Mouse (Mus musculus) heart, adult 2 months (tissue): ENCODE measurements around the gene Atrip. TPM values are rescaled to one million over a fixed set of nuclear protein-coding genes. Genes with fewer than 3 reads are reported as not detected.

Source experiments
- DNase-seq, 2 experiments: peaks; one replicate each; pipeline ENCODE4 v3.0.0; 2021
- H3K27ac ChIP-seq: fragments of 200-600 bp; 2 replicates; pipeline ENCODE4 v1.8.1; 2022
- H3K27me3 ChIP-seq: fragments of 200-500 bp; 2 replicates; pipeline ENCODE4 v1.6.1; 2012; ENCODE audit warnings: mild to moderate bottlenecking, low read length, inconsistent platforms, mixed read lengths; ENCODE audit not compliant: control insufficient read depth, insufficient read depth
- H3K36me3 ChIP-seq: fragments of 200-500 bp; 2 replicates; pipeline ENCODE4 v1.6.1; 2012; ENCODE audit warnings: low read length, inconsistent platforms; ENCODE audit not compliant: control insufficient read depth, insufficient read depth
- H3K4me1 ChIP-seq: fragments of 200-500 bp; 2 replicates; pipeline ENCODE4 v1.6.1; 2011; ENCODE audit warnings: low read length; ENCODE audit not compliant: control insufficient read depth, insufficient read depth
- H3K4me3 ChIP-seq: fragments of 200-600 bp; 2 replicates; pipeline ENCODE4 v1.8.1; 2022
- H3K79me2 ChIP-seq: fragments of 200-500 bp; replicated peaks from 2 replicates; pipeline ENCODE4 v1.6.1; 2012; ENCODE audit warnings: mild to moderate bottlenecking, inconsistent platforms, low read length, moderate library complexity, mixed read lengths; ENCODE audit not compliant: control insufficient read depth, insufficient read depth
- H3K9ac ChIP-seq: fragments of 200-500 bp; 2 replicates; pipeline ENCODE4 v1.6.1; 2012; ENCODE audit warnings: low read depth, mild to moderate bottlenecking, control low read depth, inconsistent platforms, low read length, mixed read lengths
- CTCF ChIP-seq: fragments of 200-600 bp; IDR thresholded peaks from 2 replicates; pipeline ENCODE4 v1.8.1; 2022; ENCODE audit warnings: antibody characterized with exemption, mild to moderate bottlenecking, moderate library complexity
- EP300 ChIP-seq: fragments of 200-500 bp; IDR thresholded peaks from 2 replicates; pipeline ENCODE4 v1.6.1; 2011; ENCODE audit warnings: low read depth, low read length, control low read depth; ENCODE audit not compliant: insufficient read depth
- POLR2A ChIP-seq: fragments of 200-500 bp; IDR thresholded peaks from 2 replicates; pipeline ENCODE4 v1.6.1; 2011; ENCODE audit warnings: mild to moderate bottlenecking, low read depth, low read length, control low read depth; ENCODE audit not compliant: insufficient read depth
- WGBS: fragments of 180-500 bp; shearing (Covaris S2); methylation state at CpG from one replicate; pipeline ENCODE4 v1.1.7; 2018; 5-methylcytosine and 5-hydroxymethylcytosine counted together
- intact Hi-C: fragments of 180-260 bp; cut with DNase I; formaldehyde crosslinking; loops from one replicate; pipeline ENCODE4 v1.15.1; 2025
- polyA plus RNA-seq: library from polyadenylated mRNA; depleted of rRNA; stranded (reverse); fragments of >200 nt; gene quantifications from 2 replicates; pipeline ENCODE4 v1.2.3, GENCODE M21; 2012
- total RNA-seq, 2 experiments: library from RNA; stranded (reverse); gene quantifications; 2 replicates each; pipeline ENCODE4 v1.2.3; 2021

Gene Atrip
- total and polyA plus RNA-seq, 3 experiments = 8.0 to 10.0 (median 9.0) TPM

DNA sequence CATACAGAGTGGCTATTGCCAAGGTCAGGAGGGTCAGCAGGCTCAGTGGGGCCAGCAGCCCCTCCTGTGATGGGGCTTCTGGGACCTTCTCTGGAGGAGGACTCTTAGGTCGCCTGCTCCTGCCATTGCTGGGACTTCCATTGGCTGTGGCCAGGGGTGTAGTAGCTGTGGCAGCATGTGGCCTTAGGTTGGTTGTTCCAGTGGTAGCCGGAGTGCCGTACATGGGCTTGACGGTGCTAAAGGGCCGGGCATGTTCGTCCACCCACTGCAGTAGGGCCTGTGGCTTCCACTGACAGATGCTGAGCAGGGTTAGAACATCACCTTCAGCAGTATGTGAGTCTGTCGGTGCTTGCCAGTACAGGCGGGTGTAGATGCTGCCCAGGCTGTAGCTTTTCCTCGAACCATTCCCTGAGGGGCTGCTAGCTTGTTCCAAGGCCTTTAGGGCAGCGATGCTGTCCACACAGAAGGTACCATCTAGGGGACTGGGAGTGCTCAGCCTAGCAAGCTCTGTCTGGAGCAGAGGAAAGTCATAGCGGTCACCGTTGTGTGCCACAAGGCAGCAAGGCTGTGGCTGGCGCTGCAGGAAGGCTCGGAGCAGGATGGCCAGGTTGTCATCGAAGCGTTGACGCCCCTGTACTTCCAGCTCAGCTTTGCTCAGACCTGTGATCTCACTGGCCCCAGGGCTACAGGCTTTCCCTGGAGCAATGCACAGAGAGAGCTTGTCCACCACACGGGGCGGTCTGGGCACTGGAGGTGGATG is 15.7 kb downstream of the Atrip start:
- peak overlapping the region; percentile 59 for H3K9ac ChIP-seq
- H3K4me3 ChIP-seq = peak overlapping the region; percentile 50
- H3K27me3 ChIP-seq = no peaks in the 10 kb centered on the region
- H3K27ac ChIP-seq = peak overlapping the region; percentile 91
- 0 out of 2 replicates have a peak, but pooled peaks cover 2% of the 10 kb centered on the region for H3K36me3 ChIP-seq
- 85% methylated on average over 19 of the region's 19 CpGs for WGBS
- no peak for DNase-seq
- H3K79me2 ChIP-seq = no peaks in the 10 kb centered on the region
- intact Hi-C loops = no loop called here
- no peak for TF ChIP-seq EP300
- no peak for TF ChIP-seq CTCF
- TF ChIP-seq POLR2A = no peak
- H3K4me1 ChIP-seq = peaks cover 17% of the 10 kb centered on the region

DNA sequence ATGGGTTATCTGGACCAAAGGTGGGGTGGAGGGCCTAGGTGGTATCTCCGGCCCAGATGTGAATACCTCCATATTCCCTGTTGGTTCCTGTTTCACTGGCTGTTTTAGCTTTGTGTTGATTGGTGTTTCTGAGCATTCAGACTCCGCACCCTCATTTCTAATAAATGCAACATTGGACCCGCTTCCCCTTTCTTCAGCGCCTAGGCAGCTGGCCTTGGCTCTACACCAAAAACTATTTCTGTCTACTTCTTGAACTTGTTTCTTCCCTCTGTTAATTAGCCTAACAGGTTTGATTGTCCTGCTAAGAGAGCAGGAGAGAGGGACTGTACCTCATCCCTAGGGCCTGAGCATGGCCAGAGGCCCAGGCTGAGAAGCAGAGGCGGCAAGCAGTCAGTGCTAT is 16.4 kb downstream of the Atrip start:
- H3K79me2 ChIP-seq = no peaks in the 10 kb centered on the region
- 54% methylated on average over 5 of the region's 5 CpGs for WGBS
- H3K27me3 ChIP-seq = no peaks in the 10 kb centered on the region
- intact Hi-C loops = no loop called here
- 0 out of 2 replicates have a peak, but pooled peaks cover 2% of the 10 kb centered on the region for H3K36me3 ChIP-seq
- DNase-seq = peak in 1 of 2 experiments; percentile 30
- H3K4me3 ChIP-seq = no peak overlapping the region
- peaks cover 17% of the 10 kb centered on the region for H3K4me1 ChIP-seq
- no peak overlapping the region; the same call in 1 of the 2 replicates for H3K9ac ChIP-seq
- no peak for TF ChIP-seq CTCF
- H3K27ac ChIP-seq = peak overlapping the region; percentile 8; the same call in 1 of the 2 replicates

DNA sequence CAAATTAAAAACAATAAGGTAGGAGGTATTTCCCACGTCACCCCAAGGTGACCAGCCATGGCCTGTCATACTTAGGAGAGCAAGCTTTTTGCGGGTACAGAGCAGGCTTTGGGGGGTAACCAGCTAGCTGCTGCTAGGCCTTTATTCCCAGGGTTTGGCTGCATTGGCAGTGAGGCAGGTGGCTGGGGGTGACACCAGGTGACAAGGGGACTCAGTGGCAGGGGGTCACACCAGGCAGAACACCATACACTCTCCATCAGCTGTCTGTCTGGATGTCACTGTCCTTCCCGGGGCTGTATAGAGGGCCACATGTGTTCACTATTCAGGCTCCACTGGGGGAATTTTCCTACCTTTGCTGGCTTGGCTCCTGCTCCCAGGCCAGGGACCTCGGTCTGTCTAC is 17.0 kb downstream of the Atrip start:
- Histone ChIP-seq H3K36me3 (0 out of 2 replicates have a peak, but pooled peaks cover 2% of the 10 kb centered on the region), H3K4me1 (peaks cover 17% of the 10 kb centered on the region), H3K9ac (no peak overlapping the region), H3K4me3 (no peak overlapping the region), H3K27me3 (no peaks in the 10 kb centered on the region), H3K79me2 (no peaks in the 10 kb centered on the region), H3K27ac (no peak overlapping the region; the same call in 1 of the 2 replicates)
- no peak for TF ChIP-seq CTCF
- TF ChIP-seq EP300 = no peak
- TF ChIP-seq POLR2A = no peak
- peak in 1 of 2 experiments; percentile 16 for DNase-seq
- WGBS = 80% methylated on average over 4 of the region's 4 CpGs
- intact Hi-C loops = no loop called here

DNA sequence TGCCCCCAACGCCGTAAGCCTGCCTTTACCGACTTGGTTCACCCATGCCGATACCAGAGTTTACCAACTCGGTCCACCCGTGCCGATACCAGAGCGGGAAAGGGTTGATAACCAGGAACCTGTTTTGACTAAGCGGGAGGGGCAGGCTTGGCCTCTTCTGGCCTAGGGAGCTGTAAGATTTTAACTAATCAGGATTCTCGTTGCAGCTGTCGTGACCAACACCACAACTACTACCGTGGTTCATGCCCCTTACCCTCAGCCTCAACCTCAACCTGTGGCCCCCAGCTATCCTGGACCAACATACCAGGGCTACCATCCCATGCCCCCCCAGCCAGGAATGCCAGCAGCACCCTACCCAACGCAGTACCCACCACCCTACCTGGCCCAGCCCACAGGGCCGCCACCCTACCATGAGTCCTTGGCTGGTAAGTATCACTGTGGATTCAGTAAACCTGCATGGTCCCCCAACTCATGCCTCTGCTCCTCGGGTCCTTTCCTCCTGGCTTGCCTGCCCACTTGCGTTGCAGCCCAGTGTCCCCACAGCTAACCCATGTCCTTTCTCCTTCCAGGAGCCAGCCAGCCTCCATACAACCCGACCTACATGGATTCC is 17.7 kb downstream of the Atrip start:
- Histone ChIP-seq H3K36me3 (0 out of 2 replicates have a peak, but pooled peaks cover 2% of the 10 kb centered on the region), H3K4me3 (no peak overlapping the region), H3K27ac (no peak overlapping the region), H3K9ac (no peak overlapping the region), H3K4me1 (peaks cover 17% of the 10 kb centered on the region), H3K79me2 (no peaks in the 10 kb centered on the region; the same call in 1 of the 2 replicates), H3K27me3 (no peaks in the 10 kb centered on the region)
- 87% methylated on average over 17 of the region's 17 CpGs for WGBS
- TF ChIP-seq CTCF = no peak
- no peak for TF ChIP-seq POLR2A
- no peak for TF ChIP-seq EP300
- DNase-seq = peak in 1 of 2 experiments; percentile 23
- intact Hi-C loops = no loop called here

DNA sequence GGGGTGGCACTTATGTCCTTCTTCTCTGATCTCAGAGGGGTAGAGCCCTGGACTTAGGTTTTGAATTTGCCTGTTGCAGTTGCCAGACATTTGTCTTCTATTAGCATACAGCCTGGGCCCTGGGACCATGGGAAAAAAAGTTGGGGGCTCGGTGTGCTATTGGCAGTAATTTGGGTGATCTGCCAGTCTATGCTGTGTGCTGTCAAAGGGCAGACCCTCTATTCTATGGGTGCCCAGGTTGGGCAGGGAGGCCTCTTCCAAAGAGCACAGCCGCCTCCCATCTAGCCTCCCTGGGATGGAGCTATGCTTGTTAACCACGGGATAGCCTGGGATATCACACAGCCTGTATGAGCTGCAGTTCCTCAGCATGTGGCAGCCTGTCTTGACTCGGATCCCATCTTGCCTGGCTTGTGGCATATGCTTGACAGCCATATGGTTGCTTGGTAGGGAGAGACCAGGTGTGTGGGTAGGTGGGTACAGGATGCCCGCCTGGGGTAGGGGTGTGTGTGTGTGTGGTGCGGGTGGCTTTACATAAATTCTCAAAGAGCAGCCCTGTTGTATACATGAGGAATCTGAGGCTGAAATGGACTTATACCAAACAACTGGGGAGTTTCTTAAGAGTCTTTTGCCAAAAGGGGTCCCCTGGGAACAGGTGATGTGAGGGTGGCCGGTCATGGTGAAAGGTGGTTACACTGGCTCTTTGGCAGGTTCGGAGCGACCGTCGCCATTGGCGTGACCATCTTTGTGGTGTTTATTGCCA is 18.5 kb downstream of the Atrip start:
- Histone ChIP-seq H3K79me2 (no peaks in the 10 kb centered on the region; the same call in 1 of the 2 replicates), H3K27ac (peak overlapping the region; percentile 73), H3K27me3 (no peaks in the 10 kb centered on the region), H3K4me3 (peak overlapping the region; percentile 44), H3K4me1 (peaks cover 17% of the 10 kb centered on the region), H3K9ac (no peak overlapping the region; the same call in 1 of the 2 replicates), H3K36me3 (0 out of 2 replicates have a peak, but pooled peaks cover 2% of the 10 kb centered on the region)
- intact Hi-C loops = no loop called here
- TF ChIP-seq CTCF (no peak), POLR2A (no peak)
- peak in 1 of 2 experiments; percentile 24 for DNase-seq
- WGBS = 85% methylated on average over 12 of the region's 12 CpGs
